Mouse (Mus musculus): ENCODE results near the gene Clec4g. TPM values are rescaled to one million over a fixed set of nuclear protein-coding genes. Genes with fewer than 3 reads are reported as not detected.

Clec4g gene
- polyA plus RNA-seq, 1 experiment = not detected

DNA sequence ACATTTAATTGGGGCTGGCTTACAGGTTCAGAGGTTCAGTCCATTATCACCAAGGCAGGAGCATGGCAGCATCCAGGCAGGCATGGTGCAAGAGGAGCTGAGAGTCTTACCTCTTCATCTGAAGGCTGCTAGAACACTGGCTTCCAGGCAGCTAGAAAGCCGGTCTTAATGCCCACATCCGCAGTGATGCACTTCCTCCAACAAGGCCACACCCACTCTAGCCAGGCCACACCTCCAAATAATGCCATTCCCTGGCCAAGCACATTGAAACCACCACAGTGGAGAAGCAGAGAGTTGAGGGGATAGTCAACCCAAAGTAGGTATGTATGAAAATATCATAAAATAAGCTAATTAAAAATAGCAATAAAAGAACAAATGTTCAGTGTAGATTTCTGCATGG lies 50.1 kb downstream of the Clec4g start:
- H3ac ChIP-seq (ENCODE audit: control insufficient read depth, insufficient read length, low read depth) = no peak overlapping the region
- peaks cover 27% of the 10 kb centered on the region for H3K27me3 ChIP-seq (ENCODE audit: control insufficient read depth, insufficient read depth, insufficient read length)
- no peaks in the 10 kb centered on the region for H3K79me3 ChIP-seq (ENCODE audit: low read depth)
- no peak for TF ChIP-seq CEBPB (IDR thresholded peaks at IDR 0.05; ENCODE audit: low read depth)
- no peak for TF ChIP-seq CTCF (IDR thresholded peaks at IDR 0.05; ENCODE audit: control insufficient read depth, insufficient read depth, insufficient read length)
- TF ChIP-seq USF1 (IDR thresholded peaks at IDR 0.05; ENCODE audit: low read depth) = no peak
- no peak for TF ChIP-seq MYOG (IDR thresholded peaks at IDR 0.05; ENCODE audit: control insufficient read depth, extremely low read depth, insufficient read length)
- TF ChIP-seq MAX (IDR thresholded peaks at IDR 0.05) = no peak
- no peak overlapping the region for H3K4me3 ChIP-seq (ENCODE audit: insufficient read depth, poor library complexity, severe bottlenecking)
- H3K36me3 ChIP-seq (ENCODE audit: control insufficient read depth, insufficient read depth) = no peaks in the 10 kb centered on the region
- no peaks in the 10 kb centered on the region for H3K79me2 ChIP-seq (ENCODE audit: control insufficient read depth, insufficient read depth)

- Histone ChIP-seq H3K27me3 (ENCODE audit: control insufficient read depth, insufficient read depth, insufficient read length) (peaks cover 36% of the 10 kb centered on the region), H3K79me3 (ENCODE audit: low read depth) (no peaks in the 10 kb centered on the region), H3K36me3 (ENCODE audit: control insufficient read depth, insufficient read depth) (no peaks in the 10 kb centered on the region), H3K4me3 (ENCODE audit: insufficient read depth, poor library complexity, severe bottlenecking) (no peak within 1 kb of the TSS), H3K79me2 (ENCODE audit: control insufficient read depth, insufficient read depth) (no peaks in the 10 kb centered on the region), H3ac (ENCODE audit: control insufficient read depth, insufficient read length, low read depth) (no peak within 1 kb of the TSS)
- TF ChIP-seq CEBPB (IDR thresholded peaks at IDR 0.05; ENCODE audit: low read depth) (no peak), MYOG (IDR thresholded peaks at IDR 0.05; ENCODE audit: control insufficient read depth, extremely low read depth, insufficient read length) (no peak), USF1 (IDR thresholded peaks at IDR 0.05; ENCODE audit: low read depth) (no peak), CTCF (IDR thresholded peaks at IDR 0.05; ENCODE audit: control insufficient read depth, insufficient read depth, insufficient read length) (no peak), MAX (IDR thresholded peaks at IDR 0.05) (no peak), FOSL1 (IDR thresholded peaks at IDR 0.05; ENCODE audit: insufficient read depth, low read length, poor library complexity, severe bottlenecking) (no peak), MYOD1 (IDR thresholded peaks at IDR 0.05; ENCODE audit: control insufficient read depth, insufficient read length, low read depth) (no peak)
Measured at GRCm38 (mm10) chr8:3665507-3665906, 54.9 kb downstream of the Clec4g start, which contains the start of gene Mcemp1. Gene Mcemp1 (plus strand): TSS chr8:3665754.

- Histone ChIP-seq H3K36me3 (ENCODE audit: control insufficient read depth, insufficient read depth) (no peaks in the 10 kb centered on the region), H3K27me3 (ENCODE audit: control insufficient read depth, insufficient read depth, insufficient read length) (peaks cover 36% of the 10 kb centered on the region), H3K79me2 (ENCODE audit: control insufficient read depth, insufficient read depth) (no peaks in the 10 kb centered on the region), H3K79me3 (ENCODE audit: low read depth) (no peaks in the 10 kb centered on the region), H3K4me3 (ENCODE audit: insufficient read depth, poor library complexity, severe bottlenecking) (no peak overlapping the region), H3ac (ENCODE audit: control insufficient read depth, insufficient read length, low read depth) (no peak overlapping the region)
- TF ChIP-seq MYOG (IDR thresholded peaks at IDR 0.05; ENCODE audit: control insufficient read depth, extremely low read depth, insufficient read length) = no peak
- TF ChIP-seq CEBPB (IDR thresholded peaks at IDR 0.05; ENCODE audit: low read depth) = no peak
- no peak for TF ChIP-seq CTCF (IDR thresholded peaks at IDR 0.05; ENCODE audit: control insufficient read depth, insufficient read depth, insufficient read length)
- TF ChIP-seq FOSL1 (IDR thresholded peaks at IDR 0.05; ENCODE audit: insufficient read depth, low read length, poor library complexity, severe bottlenecking) = no peak
- no peak for TF ChIP-seq MAX (IDR thresholded peaks at IDR 0.05)
- no peak for TF ChIP-seq USF1 (IDR thresholded peaks at IDR 0.05; ENCODE audit: low read depth)
- no peak for TF ChIP-seq MYOD1 (IDR thresholded peaks at IDR 0.05; ENCODE audit: control insufficient read depth, insufficient read length, low read depth)
Measured at GRCm38 (mm10) chr8:3664405-3664804, 56.0 kb downstream of the Clec4g start.

DNA sequence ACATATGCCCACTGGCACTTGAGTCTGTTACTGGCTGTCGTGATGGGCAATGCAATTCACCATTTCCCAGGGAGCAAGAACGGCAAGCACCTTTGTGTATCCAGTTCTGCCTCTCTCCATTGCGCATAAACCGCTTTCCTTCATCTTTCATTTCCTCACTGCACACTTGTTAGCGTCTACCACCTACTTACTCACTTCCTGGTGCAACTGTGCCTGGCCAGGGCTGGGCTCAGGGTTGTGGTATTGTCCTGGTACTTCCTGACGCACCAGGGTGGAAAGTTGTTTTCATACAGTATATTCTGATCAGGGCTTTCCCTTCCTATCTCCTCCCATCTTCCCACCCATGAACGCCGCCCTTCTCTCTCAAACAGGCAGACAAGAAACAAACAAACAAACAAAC lies 59.6 kb downstream of the Clec4g start:
- Histone ChIP-seq H3K36me3 (ENCODE audit: control insufficient read depth, insufficient read depth) (no peaks in the 10 kb centered on the region), H3K27me3 (ENCODE audit: control insufficient read depth, insufficient read depth, insufficient read length) (peaks cover 21% of the 10 kb centered on the region), H3ac (ENCODE audit: control insufficient read depth, insufficient read length, low read depth) (no peak overlapping the region), H3K4me3 (ENCODE audit: insufficient read depth, poor library complexity, severe bottlenecking) (no peak overlapping the region), H3K79me2 (ENCODE audit: control insufficient read depth, insufficient read depth) (no peaks in the 10 kb centered on the region), H3K79me3 (ENCODE audit: low read depth) (no peaks in the 10 kb centered on the region)
- TF ChIP-seq MYOD1 (IDR thresholded peaks at IDR 0.05; ENCODE audit: control insufficient read depth, insufficient read length, low read depth) = no peak
- TF ChIP-seq CEBPB (IDR thresholded peaks at IDR 0.05; ENCODE audit: low read depth) = no peak
- TF ChIP-seq MAX (IDR thresholded peaks at IDR 0.05) = no peak
- no peak for TF ChIP-seq FOSL1 (IDR thresholded peaks at IDR 0.05; ENCODE audit: insufficient read depth, low read length, poor library complexity, severe bottlenecking)
- TF ChIP-seq MYOG (IDR thresholded peaks at IDR 0.05; ENCODE audit: control insufficient read depth, extremely low read depth, insufficient read length) = no peak
- no peak for TF ChIP-seq USF1 (IDR thresholded peaks at IDR 0.05; ENCODE audit: low read depth)
- no peak for TF ChIP-seq CTCF (IDR thresholded peaks at IDR 0.05; ENCODE audit: control insufficient read depth, insufficient read depth, insufficient read length)

Other genes with a start within 250 kb of the Clec4g start
- not detected for gene Tex45, start 249.8 kb downstream of the Clec4g start, polyA plus RNA-seq (2012; fragmentation: generic; extraction: Trizol)
- 30.6 TPM for gene Zfp358, start 227.5 kb downstream of the Clec4g start, polyA plus RNA-seq (2012; fragmentation: generic; extraction: Trizol)
- 38.7 TPM for gene Mcoln1, start 220.2 kb downstream of the Clec4g start, polyA plus RNA-seq (2012; fragmentation: generic; extraction: Trizol)
- gene Pnpla6, start 205.3 kb downstream of the Clec4g start, polyA plus RNA-seq (2012; fragmentation: generic; extraction: Trizol) = 18.6 TPM
- not detected for gene C330021F23Rik, start 152.7 kb downstream of the Clec4g start, polyA plus RNA-seq (2012; fragmentation: generic; extraction: Trizol)
- 0.19 TPM for gene Camsap3, start 133.4 kb downstream of the Clec4g start, polyA plus RNA-seq (2012; fragmentation: generic; extraction: Trizol)
- gene Xab2, start 99.3 kb downstream of the Clec4g start, polyA plus RNA-seq (2012; fragmentation: generic; extraction: Trizol) = 38.2 TPM
- 55.4 TPM for gene Pet100, start 99.1 kb downstream of the Clec4g start, polyA plus RNA-seq (2012; fragmentation: generic; extraction: Trizol)
- 0.70 TPM for gene Pcp2, start 95.1 kb downstream of the Clec4g start, polyA plus RNA-seq (2012; fragmentation: generic; extraction: Trizol)
- gene Stxbp2, start 89.7 kb downstream of the Clec4g start, polyA plus RNA-seq (2012; fragmentation: generic; extraction: Trizol) = 8.9 TPM
- not detected for gene Retn, start 64.9 kb downstream of the Clec4g start, polyA plus RNA-seq (2012; fragmentation: generic; extraction: Trizol)
- gene Mcemp1, start 54.9 kb downstream of the Clec4g start, polyA plus RNA-seq (2012; fragmentation: generic; extraction: Trizol) = not detected
- 0.95 TPM for gene Fcor, start 48.3 kb downstream of the Clec4g start, polyA plus RNA-seq (2012; fragmentation: generic; extraction: Trizol)
- gene Trappc5, start 44.4 kb downstream of the Clec4g start, polyA plus RNA-seq (2012; fragmentation: generic; extraction: Trizol) = 36.7 TPM
- 0.01 TPM for gene Fcer2a, start 26.5 kb downstream of the Clec4g start, polyA plus RNA-seq (2012; fragmentation: generic; extraction: Trizol)
- not detected for gene Cd209a, start 28.3 kb upstream of the Clec4g start, polyA plus RNA-seq (2012; fragmentation: generic; extraction: Trizol)
- gene Cd209e, start 133.7 kb upstream of the Clec4g start, polyA plus RNA-seq (2012; fragmentation: generic; extraction: Trizol) = not detected
- not detected for gene Cd209d, start 157.9 kb upstream of the Clec4g start, polyA plus RNA-seq (2012; fragmentation: generic; extraction: Trizol)
- gene Cd209b, start 206.2 kb upstream of the Clec4g start, polyA plus RNA-seq (2012; fragmentation: generic; extraction: Trizol) = not detected
- gene Cd209c, start 234.1 kb upstream of the Clec4g start, polyA plus RNA-seq (2012; fragmentation: generic; extraction: Trizol) = 0.02 TPM